Mouse (Mus musculus) CD4-positive, CD25-positive, alpha-beta regulatory T cell, adult 2 months (primary cell): Measurements from ENCODE around the gene Ccdc146.

ENCODE experiments used
- DNase-seq: peaks from one replicate; pipeline ENCODE4 v3.0.0-alpha.2; 2012; ENCODE audit warnings: low read depth, low spot score

The Ccdc146 gene

GRCm38 (mm10) chr5:21424614-21425602 lies at the start of gene Ccdc146, which contains the start of gene Fam185a:
TSS of gene Ccdc146 (minus strand) at chr5:21424677.
TSS of gene Fam185a (plus strand) at chr5:21424958.
- DNase-seq: peak; percentile 97

GRCm38 (mm10) chr5:21468100-21468499 lies 43.6 kb upstream of the Ccdc146 start:
- no peak for DNase-seq

GRCm38 (mm10) chr5:21467387-21467786 lies 42.9 kb upstream of the Ccdc146 start:
- DNase-seq: no peak

GRCm38 (mm10) chr5:21440833-21441530 lies 16.5 kb upstream of the Ccdc146 start:
- DNase-seq: no peak

- DNase-seq: no peak
Observed at GRCm38 (mm10) chr5:21439446-21440110, 15.1 kb upstream of the Ccdc146 start.

- DNase-seq: peak; percentile 44
Observed at GRCm38 (mm10) chr5:21438428-21438827, 14.0 kb upstream of the Ccdc146 start.

- DNase-seq: no peak
Observed at GRCm38 (mm10) chr5:21436471-21436975, 12.0 kb upstream of the Ccdc146 start.

- DNase-seq: peak; percentile 30
Observed at GRCm38 (mm10) chr5:21434148-21434929, 9.9 kb upstream of the Ccdc146 start.

- DNase-seq: no peak
Observed at GRCm38 (mm10) chr5:21426666-21427065, 2.2 kb upstream of the Ccdc146 start.

GRCm38 (mm10) chr5:21420609-21421008 lies 3.9 kb downstream of the Ccdc146 start:
- peak; percentile 79 for DNase-seq

GRCm38 (mm10) chr5:21418613-21419012 lies 5.9 kb downstream of the Ccdc146 start:
- no peak for DNase-seq

GRCm38 (mm10) chr5:21414116-21414820 lies 10.2 kb downstream of the Ccdc146 start:
- peak; percentile 65 for DNase-seq

- no peak for DNase-seq
Observed at GRCm38 (mm10) chr5:21413322-21413721, 11.2 kb downstream of the Ccdc146 start.

GRCm38 (mm10) chr5:21412056-21412455 lies 12.4 kb downstream of the Ccdc146 start:
- peak; percentile 76 for DNase-seq

- peak; percentile 90 for DNase-seq
Observed at GRCm38 (mm10) chr5:21411261-21411666, 13.2 kb downstream of the Ccdc146 start.

- no peak for DNase-seq
Observed at GRCm38 (mm10) chr5:21395205-21395840, 29.2 kb downstream of the Ccdc146 start.

GRCm38 (mm10) chr5:21394562-21394961 lies 29.9 kb downstream of the Ccdc146 start:
- DNase-seq: no peak

GRCm38 (mm10) chr5:21391616-21392384 lies 32.7 kb downstream of the Ccdc146 start:
- DNase-seq: no peak

GRCm38 (mm10) chr5:21388855-21389254 lies 35.6 kb downstream of the Ccdc146 start:
- no peak for DNase-seq
